Mouse (Mus musculus) monocyte, adult 2 months (primary cell): Measurements from ENCODE around the gene Aqp1.

Experiments used
- DNase-seq, 2 experiments: peaks; one replicate each; pipeline ENCODE4 v3.0.0; 2022; ENCODE audit warnings: low spot score in 2 of 2, low read depth in 1 of 2

Gene Aqp1

GRCm38 (mm10) chr6:55331315-55331714, 4.9 kb upstream of the Aqp1 start:
- DNase-seq = no peak

DNA sequence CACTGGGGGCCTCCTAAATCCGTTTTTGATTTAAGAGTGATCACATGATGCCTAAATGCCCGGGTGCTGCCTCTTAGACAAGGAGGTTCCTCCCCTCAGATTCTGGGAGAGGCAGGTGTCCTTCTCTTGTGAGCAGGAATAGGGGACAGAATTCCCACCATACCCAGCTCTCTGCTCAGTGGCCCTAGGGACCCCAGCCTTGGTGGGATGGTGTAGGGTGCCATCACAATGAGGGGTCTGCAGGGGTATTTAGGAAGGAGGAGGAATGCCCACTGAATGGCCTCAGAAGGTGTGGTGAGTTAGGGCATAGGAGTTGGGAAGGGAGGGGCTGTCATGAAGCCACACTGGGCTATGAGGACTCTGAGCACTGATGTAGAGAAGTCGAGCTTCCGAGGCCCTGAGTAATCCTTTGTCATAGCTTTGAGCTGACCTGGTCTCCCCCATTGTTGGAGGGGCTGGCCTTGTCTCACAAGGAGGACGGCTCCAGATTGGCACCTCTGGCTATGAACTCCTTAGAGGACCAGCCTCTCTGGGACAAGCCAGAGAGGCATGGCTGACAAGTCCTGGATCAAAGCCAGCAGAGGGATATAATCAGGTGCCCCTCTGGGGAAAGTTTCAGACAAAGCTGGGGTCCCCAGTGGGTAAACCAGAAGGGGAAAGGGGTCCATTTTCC, 4.0 kb upstream of the Aqp1 start:
- DNase-seq = no peak

DNA sequence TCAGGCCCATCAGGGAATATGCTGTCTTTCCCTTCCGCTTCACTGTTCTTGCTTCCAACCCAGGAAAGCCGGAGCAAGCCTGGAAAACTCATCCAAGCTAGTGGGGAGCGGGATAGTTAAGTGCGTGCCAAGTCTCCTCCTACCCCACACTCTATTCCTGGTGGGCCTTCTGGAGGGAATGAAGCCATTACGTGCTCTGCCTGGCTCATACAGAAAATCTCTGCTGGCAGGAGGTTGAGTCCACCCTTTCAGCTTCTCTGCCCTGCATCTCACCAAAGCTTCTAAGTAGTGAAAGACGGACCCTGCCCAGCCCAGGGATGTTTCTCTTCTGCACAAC, 3.5 kb upstream of the Aqp1 start:
- no peak for DNase-seq

GRCm38 (mm10) chr6:55337242-55337641, 1.0 kb downstream of the Aqp1 start:
- no peak for DNase-seq

- no peak for DNase-seq
Measured at GRCm38 (mm10) chr6:55338077-55338476, 1.8 kb downstream of the Aqp1 start.

- DNase-seq = no peak
Measured at GRCm38 (mm10) chr6:55338934-55339825, 2.9 kb downstream of the Aqp1 start.

GRCm38 (mm10) chr6:55341688-55342087, 5.5 kb downstream of the Aqp1 start:
- no peak for DNase-seq

DNA sequence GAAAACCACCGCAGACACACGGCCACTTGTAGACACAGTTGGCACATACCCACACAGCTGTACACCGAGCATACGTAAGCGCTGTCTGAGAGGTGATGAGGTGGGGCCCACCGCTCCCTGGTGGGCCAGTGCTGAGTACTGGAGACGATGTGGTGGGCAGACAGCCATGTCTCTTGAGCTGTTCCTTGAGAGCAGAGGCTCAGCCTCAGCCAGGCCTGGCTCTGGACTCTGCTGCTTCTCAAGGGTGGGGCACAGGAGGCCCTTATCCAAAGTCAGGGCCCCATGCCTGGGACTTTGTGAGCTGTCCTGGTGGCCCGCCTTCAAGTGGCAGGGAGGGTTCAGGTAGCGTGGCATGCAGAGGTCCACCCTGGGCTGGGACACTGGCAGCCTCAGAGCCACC, 6.1 kb downstream of the Aqp1 start:
- no peak for DNase-seq

DNA sequence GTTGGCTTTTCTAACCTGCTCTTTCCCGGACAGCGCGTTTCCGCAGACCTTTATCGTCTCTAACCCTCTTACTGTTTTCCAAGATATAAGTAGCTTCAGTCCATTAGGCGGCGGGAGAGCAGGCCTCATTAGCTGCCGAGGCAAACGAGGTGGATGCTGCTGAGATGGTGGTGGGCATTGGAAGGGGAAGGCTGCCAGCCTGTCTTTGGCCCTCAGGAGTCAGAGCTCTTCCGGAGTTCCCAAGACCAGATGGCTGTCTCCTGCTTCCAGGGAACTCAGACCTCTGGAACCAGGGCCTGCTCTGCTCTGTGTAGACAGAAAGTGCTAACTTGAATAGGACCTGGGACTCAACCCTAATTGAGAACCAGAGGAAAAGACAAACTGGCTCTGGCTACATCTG, 7.2 kb downstream of the Aqp1 start:
- DNase-seq = no peak

DNA sequence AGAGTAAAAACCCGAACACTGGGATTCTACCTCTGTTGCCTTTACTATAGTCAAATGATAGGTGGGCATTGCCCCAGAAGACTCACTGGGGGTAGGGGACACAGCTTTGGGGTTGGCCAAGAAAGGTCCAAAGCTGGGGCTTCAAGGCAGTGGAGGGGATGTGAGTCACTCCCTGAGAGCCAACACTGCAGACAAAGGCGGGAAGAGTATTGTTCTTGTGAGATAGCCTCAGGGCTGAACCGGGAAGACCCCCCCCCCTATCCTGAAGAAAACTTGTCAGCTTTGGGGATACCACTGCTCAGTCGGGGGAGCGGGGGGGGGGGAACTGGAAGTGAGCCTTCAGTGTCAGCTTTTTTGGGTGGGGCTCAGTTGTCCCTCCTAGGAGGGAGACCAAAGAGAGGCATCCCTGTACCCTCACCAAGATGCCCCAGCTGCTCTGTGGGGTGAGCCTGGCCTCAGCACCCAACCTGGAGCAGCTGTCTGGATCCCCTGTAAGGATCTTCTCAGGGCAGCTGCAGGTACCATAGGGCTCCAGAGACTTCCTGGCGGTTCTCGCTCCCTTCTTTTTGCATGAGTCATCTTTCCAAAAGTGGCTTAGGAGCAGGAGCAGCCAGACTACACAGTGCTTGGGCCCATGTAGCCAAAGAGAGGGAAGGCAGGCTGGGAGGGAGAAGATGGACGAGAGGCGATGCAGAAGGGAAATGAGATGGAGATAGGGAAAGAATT, 8.2 kb downstream of the Aqp1 start:
- no peak for DNase-seq

GRCm38 (mm10) chr6:55345264-55345663, 9.0 kb downstream of the Aqp1 start:
- DNase-seq = no peak

- DNase-seq = no peak
Measured at GRCm38 (mm10) chr6:55346491-55346890, 10.3 kb downstream of the Aqp1 start.

GRCm38 (mm10) chr6:55347711-55348571, 11.7 kb downstream of the Aqp1 start:
- DNase-seq = no peak

DNA sequence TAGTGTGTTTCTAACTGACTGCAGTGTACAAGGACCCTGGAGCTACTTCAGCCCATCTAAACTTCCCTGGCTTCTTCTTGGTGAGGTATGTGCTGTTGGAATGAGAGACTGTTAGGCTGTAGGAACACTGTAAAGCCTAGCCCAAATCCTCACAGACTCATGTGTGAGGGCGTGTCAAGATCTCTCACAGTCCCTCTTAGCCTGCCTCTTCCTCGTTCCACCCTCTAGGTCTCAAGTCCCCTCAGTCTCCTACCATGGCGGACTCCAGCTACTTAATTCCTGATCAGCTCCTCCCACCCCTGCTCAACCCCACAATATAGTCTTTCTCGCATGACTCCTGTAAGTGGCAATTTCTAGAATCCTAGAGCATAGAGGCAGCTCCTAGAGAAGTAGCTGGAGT, 13.0 kb downstream of the Aqp1 start:
- DNase-seq = no peak

GRCm38 (mm10) chr6:55350383-55350952, 14.2 kb downstream of the Aqp1 start:
- no peak for DNase-seq

DNA sequence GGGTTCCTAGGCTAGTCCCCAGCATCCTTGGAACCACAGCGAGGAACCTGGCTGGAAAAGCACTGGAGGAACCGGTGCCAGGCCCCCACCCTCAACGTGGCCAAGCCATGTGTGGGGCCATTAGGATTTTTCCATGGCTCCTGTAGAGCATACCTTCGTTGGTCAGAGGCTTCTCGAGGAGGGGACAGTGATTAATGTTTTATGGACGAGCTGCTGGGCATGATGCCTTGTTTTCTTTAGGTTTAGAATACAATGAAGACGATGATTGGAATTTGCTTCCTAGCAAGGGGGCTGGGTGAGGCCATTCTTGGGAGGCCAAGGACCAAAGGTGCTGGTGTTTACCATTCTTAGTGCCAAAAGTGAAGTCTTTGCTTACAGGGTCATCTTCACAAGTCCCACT, 15.5 kb downstream of the Aqp1 start:
- no peak for DNase-seq

GRCm38 (mm10) chr6:55353711-55354445, 17.6 kb downstream of the Aqp1 start:
- no peak for DNase-seq

DNA sequence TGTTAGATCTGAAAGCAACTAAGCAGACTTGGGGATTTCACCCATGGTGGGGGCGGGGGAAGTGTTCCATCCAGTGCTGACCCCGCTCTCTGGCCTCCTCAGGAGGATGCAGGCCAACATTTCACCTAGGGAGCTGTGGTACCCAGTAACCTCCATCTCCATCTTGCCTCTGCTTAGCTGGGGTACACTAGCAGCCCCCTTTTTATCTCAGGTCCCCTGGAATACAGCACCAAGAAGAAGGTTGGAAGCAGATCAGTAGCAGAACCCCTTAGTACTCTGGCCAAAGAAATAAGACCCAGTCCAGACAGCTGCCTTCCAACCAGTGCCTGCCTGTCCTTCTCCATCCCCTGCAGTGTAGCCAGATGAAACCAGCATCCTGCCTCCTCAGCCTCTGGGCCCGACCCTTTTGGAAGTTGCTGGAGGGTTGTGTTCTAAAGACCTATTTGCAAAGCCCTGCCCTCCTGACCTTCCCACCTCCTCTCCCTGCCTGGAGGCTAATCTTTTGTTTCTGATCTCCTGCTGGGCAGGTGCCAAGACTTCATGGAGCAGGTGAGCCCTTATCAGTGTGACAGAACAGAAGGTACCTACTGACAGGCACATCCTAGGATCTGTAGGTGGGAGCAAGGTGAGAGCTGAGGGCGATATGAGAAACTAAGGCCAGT, 18.4 kb downstream of the Aqp1 start:
- no peak for DNase-seq

GRCm38 (mm10) chr6:55355575-55355974, 19.3 kb downstream of the Aqp1 start:
- DNase-seq = no peak
